Mouse (Mus musculus): ENCODE results near the gene Mvp. TPM values are rescaled to one million over a fixed set of nuclear protein-coding genes. Genes with fewer than 3 reads are reported as not detected.

The Mvp gene
- 10 to 100 TPM; 45.3 to 50.1 TPM for total RNA-seq (2021)

GRCm38 (mm10) chr7:127014320-127014719 lies at the start of gene Mvp:
TSS of gene Mvp (minus strand) at chr7:127014621.
- intact Hi-C loops (cut with DNase I): loop anchor here (1.0 kb wide), 1 partner anchor 65 kb away; the partner anchor contains the start of gene Asphd1
- DNase-seq: peak; percentile 83 to 84

- DNase-seq: no peak
- intact Hi-C loops (cut with DNase I): loop anchor here (5.0 kb wide), 1 partner anchor 143 kb away; no protein-coding TSS in a partner anchor
These were observed 40.7 kb upstream of the Mvp start for GRCm38 (mm10) chr7:127055026-127055585.

GRCm38 (mm10) chr7:127041851-127042672 lies 27.6 kb upstream of the Mvp start, which contains the start of gene Kif22:
TSS of gene Kif22 (minus strand) at chr7:127042471.
- peak; percentile 94 to 96 for DNase-seq
- intact Hi-C loops (cut with DNase I): no loop called here

GRCm38 (mm10) chr7:127031244-127031643 lies 16.8 kb upstream of the Mvp start:
- no peak for DNase-seq

GRCm38 (mm10) chr7:127030172-127030571 lies 15.8 kb upstream of the Mvp start:
- intact Hi-C loops (cut with DNase I): no loop called here
- no peak for DNase-seq

More at GRCm38 (mm10) chr7:127031244-127031643, 16.8 kb upstream of the Mvp start:
- intact Hi-C loops (cut with DNase I): no loop called here

- intact Hi-C loops (cut with DNase I): loop anchor here (5.0 kb wide), 2 partner anchors 74 to 206 kb away; no protein-coding TSS in a partner anchor
- DNase-seq: no peak
These were observed 13.5 kb upstream of the Mvp start for GRCm38 (mm10) chr7:127027885-127028284.

GRCm38 (mm10) chr7:127026984-127027726 lies 12.7 kb upstream of the Mvp start, which contains the start of gene Maz:
TSS of gene Maz (minus strand) at chr7:127027037.
- peak; percentile 100 for DNase-seq
- intact Hi-C loops (cut with DNase I): loop anchor here (5.0 kb wide), 2 partner anchors 75 to 205 kb away; no protein-coding TSS in a partner anchor

- intact Hi-C loops (cut with DNase I): loop anchor here (5.0 kb wide), 2 partner anchors 76 to 204 kb away; no protein-coding TSS in a partner anchor
- DNase-seq: no peak
These were observed 12.2 kb upstream of the Mvp start for GRCm38 (mm10) chr7:127026616-127026983.

GRCm38 (mm10) chr7:127026161-127026600 lies 11.8 kb upstream of the Mvp start:
- intact Hi-C loops (cut with DNase I): loop anchor here (5.0 kb wide), 2 partner anchors 76 to 204 kb away; no protein-coding TSS in a partner anchor
- DNase-seq: peak; percentile 77 to 82

- DNase-seq: peak; percentile 57 to 59
- intact Hi-C loops (cut with DNase I): loop anchor here (5.0 kb wide), 2 partner anchors 77 to 203 kb away; no protein-coding TSS in a partner anchor
These were observed 11.2 kb upstream of the Mvp start for GRCm38 (mm10) chr7:127025556-127026160.

- intact Hi-C loops (cut with DNase I): loop anchor here (5.0 kb wide), 2 partner anchors 77 to 203 kb away; no protein-coding TSS in a partner anchor
- DNase-seq: peak; percentile 87 to 89
These were observed 10.5 kb upstream of the Mvp start for GRCm38 (mm10) chr7:127024755-127025555.

- peak in 1 of 2 experiments; percentile 19 for DNase-seq
These were observed 9.7 kb upstream of the Mvp start for GRCm38 (mm10) chr7:127023896-127024690.

GRCm38 (mm10) chr7:127023272-127023691 lies 8.9 kb upstream of the Mvp start:
- intact Hi-C loops (cut with DNase I): no loop called here
- DNase-seq: peak in 1 of 2 experiments; percentile 24

More at GRCm38 (mm10) chr7:127023896-127024690, 9.7 kb upstream of the Mvp start:
- intact Hi-C loops (cut with DNase I): no loop called here

GRCm38 (mm10) chr7:127022528-127023271 lies 8.3 kb upstream of the Mvp start:
- DNase-seq: no peak
- intact Hi-C loops (cut with DNase I): no loop called here

GRCm38 (mm10) chr7:127021563-127022527 lies 7.4 kb upstream of the Mvp start:
- intact Hi-C loops (cut with DNase I): no loop called here
- no peak for DNase-seq

GRCm38 (mm10) chr7:127020901-127021562 lies 6.6 kb upstream of the Mvp start, which contains the start of the genes Gm42742 and Prrt2:
TSS of gene Gm42742 (minus strand) at chr7:127021097.
TSS of gene Prrt2 (minus strand) at chr7:127021211.
- intact Hi-C loops (cut with DNase I): no loop called here
- DNase-seq: peak; percentile 55 to 61

All from heart, postnatal 10 days (tissue).